Mouse (Mus musculus) thymus, adult 2 months (tissue): ENCODE measurements around the gene Styx.

Experiments
- CTCF ChIP-seq: fragments of 200-500 bp; IDR thresholded peaks from 2 replicates; pipeline ENCODE4 v1.5.1; 2012; ENCODE audit warnings: mild to moderate bottlenecking, control low read depth, low read length, moderate library complexity, borderline replicate concordance; ENCODE audit not compliant: control insufficient read depth, poor library complexity, insufficient read depth; ENCODE audit errors: extremely low read depth
- POLR2A ChIP-seq: fragments of 200-500 bp; IDR thresholded peaks from 2 replicates; pipeline ENCODE4 v1.6.1; 2012; ENCODE audit warnings: mild to moderate bottlenecking, low read length, control low read depth, moderate library complexity; ENCODE audit not compliant: control insufficient read depth, poor library complexity, insufficient read depth; ENCODE audit errors: extremely low read depth

GRCm38 (mm10) chr14:45463599-45463998 lies 112.7 kb downstream of the Styx start:
- TF ChIP-seq CTCF: no peak
- TF ChIP-seq POLR2A: no peak
